Mouse (Mus musculus) G1E (cell line): Measurements from ENCODE around the gene Ankzf1. TPM values are rescaled to one million over a fixed set of nuclear protein-coding genes. Genes with fewer than 3 reads are reported as not detected.

Source experiments
- ATAC-seq: 2 replicates; pipeline ENCODE4 v1.8.0; 2016; ENCODE audit warnings: mild to moderate bottlenecking; ENCODE audit not compliant: insufficient number of reproducible peaks, poor library complexity, low FRiP score, severe bottlenecking; ENCODE audit errors: extremely low read depth
- DNase-seq: peaks from one replicate; pipeline ENCODE4 v3.0.0; 2012; ENCODE audit warnings: low spot score
- H3K27me3 ChIP-seq: 2 replicates; pipeline ENCODE4 v1.6.1; 2012; ENCODE audit warnings: mild to moderate bottlenecking, low read length, inconsistent platforms; ENCODE audit not compliant: insufficient read depth
- H3K36me3 ChIP-seq: replicated peaks from 2 replicates; pipeline ENCODE3; 2012; ENCODE audit warnings: mild to moderate bottlenecking, inconsistent platforms
- H3K4me1 ChIP-seq: 2 replicates; pipeline ENCODE4 v1.6.1; 2012; ENCODE audit warnings: low read depth, low read length, inconsistent platforms, mixed read lengths; ENCODE audit not compliant: insufficient read depth
- H3K4me3 ChIP-seq: 2 replicates; pipeline ENCODE4 v1.5.1; 2012; ENCODE audit warnings: low read depth, mild to moderate bottlenecking, inconsistent platforms, low read length, moderate library complexity, mixed read lengths
- H3K9me3 ChIP-seq: replicated peaks from 2 replicates; pipeline ENCODE4 v1.6.1; 2012; ENCODE audit warnings: inconsistent platforms
- CTCF ChIP-seq: IDR thresholded peaks from 2 replicates; pipeline ENCODE4 v1.5.1; 2012; ENCODE audit warnings: low read depth, low read length, inconsistent platforms, mixed read lengths
- GATA1 ChIP-seq: IDR thresholded peaks from 2 replicates; pipeline ENCODE4 v1.6.1; 2012; ENCODE audit warnings: borderline replicate concordance, low read length, inconsistent platforms, mixed read lengths
- GATA2 ChIP-seq: IDR thresholded peaks from 2 replicates; pipeline ENCODE4 v1.6.1; 2012; ENCODE audit warnings: low read depth, low read length, inconsistent platforms, borderline replicate concordance
- POLR2AphosphoS5 ChIP-seq: IDR thresholded peaks from 2 replicates; pipeline ENCODE4 v1.6.1; 2012; ENCODE audit warnings: low read depth, low read length, inconsistent platforms; ENCODE audit not compliant: insufficient replicate concordance
- TAL1 ChIP-seq: conservative IDR thresholded peaks from 2 replicates; pipeline ENCODE4 v1.6.1; 2012; ENCODE audit warnings: low read depth, low read length, inconsistent platforms, mixed read lengths
- polyA plus RNA-seq: library from polyadenylated mRNA; stranded (reverse); fragments of >175 nt; gene quantifications from 2 replicates; pipeline ENCODE4 v1.2.3, GENCODE M21; 2012
- total RNA-seq, 2 experiments: library from RNA; stranded (forward) in 1 of 2; stranded (reverse) in 1 of 2; fragments of 200-1000 nt in 1 of 2; fragments of >200 nt in 1 of 2; fragmentation: Nextera tagmentation in 1 of 2; gene quantifications; 2 replicates each; pipeline ENCODE4 v1.2.3; 2014 to 2017

Gene Ankzf1
- total and polyA plus RNA-seq, 3 experiments = 22.9 to 57.4 (median 50.4) TPM

DNA sequence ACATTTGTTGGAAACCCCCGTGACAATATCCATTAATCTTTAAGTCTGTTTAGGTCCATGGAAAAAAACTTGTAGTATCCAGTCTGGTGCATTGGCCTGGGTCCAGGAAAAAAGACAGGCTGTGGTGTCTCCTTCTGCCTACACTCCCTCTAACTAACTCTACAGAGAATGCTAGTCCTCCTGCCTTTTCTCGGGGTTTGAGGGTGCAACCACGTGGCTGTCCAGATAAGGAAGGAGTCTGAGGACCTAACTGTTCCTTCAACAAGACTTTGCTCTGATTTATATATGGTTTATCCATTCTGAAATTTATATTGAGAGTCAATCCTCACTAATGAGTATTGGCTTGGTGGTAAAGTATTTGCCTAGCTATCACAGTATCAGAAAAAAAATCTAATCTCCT lies 36.1 kb upstream of the Ankzf1 start:
- Histone ChIP-seq H3K4me1 (peaks cover 55% of the 10 kb centered on the region), H3K36me3 (peaks cover 2% of the 10 kb centered on the region), H3K9me3 (no peaks in the 10 kb centered on the region), H3K27me3 (no peaks in the 10 kb centered on the region), H3K4me3 (no peak overlapping the region)
- TF ChIP-seq GATA1 (no peak), GATA2 (no peak), TAL1 (no peak), POLR2AphosphoS5 (no peak), CTCF (no peak)
- ATAC-seq (no peak), DNase-seq (no peak)

DNA sequence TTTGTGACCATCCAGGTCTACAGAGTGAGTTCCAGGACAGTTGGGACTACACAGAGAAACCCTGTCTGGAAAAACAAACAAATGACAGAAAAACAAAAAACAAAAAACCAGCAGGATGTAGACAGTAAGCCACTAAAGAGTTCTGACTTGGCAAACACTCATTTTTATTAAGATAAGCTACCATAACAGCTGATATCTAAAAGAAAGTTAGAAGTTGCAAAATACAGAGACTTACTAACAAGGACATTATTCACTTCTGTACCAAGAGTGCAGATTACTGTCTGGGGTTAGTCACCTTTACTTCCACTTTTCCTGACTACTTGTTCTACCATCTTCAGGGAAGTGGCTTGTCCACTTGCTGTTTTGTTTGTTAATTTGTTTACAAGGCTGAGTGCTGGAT lies 33.0 kb upstream of the Ankzf1 start:
- Histone ChIP-seq H3K36me3 (peaks cover 2% of the 10 kb centered on the region), H3K4me3 (no peak overlapping the region), H3K27me3 (no peaks in the 10 kb centered on the region), H3K9me3 (no peaks in the 10 kb centered on the region), H3K4me1 (peaks cover 63% of the 10 kb centered on the region)
- ATAC-seq (no peak), DNase-seq (no peak)
- TF ChIP-seq POLR2AphosphoS5 = no peak
- TF ChIP-seq CTCF = no peak
- TF ChIP-seq GATA2 = no peak
- TF ChIP-seq TAL1 = no peak
- TF ChIP-seq GATA1 = no peak

DNA sequence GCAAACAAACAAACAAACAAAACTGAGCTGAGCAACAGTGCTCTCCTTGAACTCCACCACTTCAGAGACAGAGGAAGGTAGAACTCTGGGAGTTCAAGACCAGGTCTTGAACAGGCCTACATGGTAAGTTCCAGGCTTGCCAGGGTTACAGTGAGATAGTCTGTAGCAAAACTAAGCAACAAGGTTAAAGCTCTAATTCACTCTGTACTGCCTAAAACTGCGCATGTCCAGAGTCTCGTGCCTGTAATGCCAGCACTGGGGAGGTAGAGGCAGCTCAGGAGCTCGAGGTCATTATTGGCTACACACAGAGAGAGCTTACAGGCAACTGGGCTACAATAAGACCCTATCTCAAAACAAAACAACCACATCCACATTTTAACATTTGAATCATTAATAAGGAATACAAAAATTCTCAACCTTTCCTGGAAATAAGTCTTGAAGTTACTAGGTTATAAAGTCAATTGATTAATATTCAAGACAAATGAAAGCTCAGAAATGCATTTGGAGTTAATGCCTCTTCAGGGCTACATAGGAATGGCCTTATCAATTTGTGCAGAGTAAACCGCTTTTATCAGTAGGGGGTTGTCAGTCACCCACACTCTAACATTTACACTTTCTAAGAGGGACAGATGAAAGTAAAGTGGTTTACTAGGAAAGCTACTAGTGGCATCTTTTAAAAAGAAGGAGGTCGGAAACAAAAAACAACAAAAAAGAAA lies 32.3 kb upstream of the Ankzf1 start:
- peak; percentile 77 for TF ChIP-seq TAL1
- no peak for TF ChIP-seq GATA1
- no peak for TF ChIP-seq POLR2AphosphoS5
- TF ChIP-seq GATA2 = no peak
- DNase-seq = peak; percentile 50
- peak; percentile 77 for ATAC-seq
- no peaks in the 10 kb centered on the region for H3K36me3 ChIP-seq
- H3K4me1 ChIP-seq = peaks cover 58% of the 10 kb centered on the region
- peak overlapping the region; percentile 34; the same call in 1 of the 2 replicates for H3K4me3 ChIP-seq
- no peaks in the 10 kb centered on the region for H3K9me3 ChIP-seq
- no peaks in the 10 kb centered on the region for H3K27me3 ChIP-seq

DNA sequence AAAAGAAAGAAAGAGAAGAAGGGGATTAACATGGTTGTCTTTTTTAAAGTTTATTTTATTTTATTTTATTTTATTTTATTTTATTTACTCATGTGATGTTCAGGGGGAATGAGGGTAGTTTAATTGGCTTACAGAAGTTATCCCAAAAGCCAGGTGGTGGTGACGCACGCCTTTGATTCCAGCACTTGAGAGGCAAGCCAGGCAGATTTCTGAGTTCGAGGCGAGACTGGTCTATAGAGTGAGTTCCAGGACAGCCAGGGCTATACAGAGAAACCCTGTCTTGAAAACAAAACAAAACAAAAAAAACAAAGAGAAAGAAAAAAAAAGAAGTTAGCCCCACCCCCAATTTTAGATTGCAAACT lies 31.7 kb upstream of the Ankzf1 start:
- H3K36me3 ChIP-seq = no peaks in the 10 kb centered on the region
- peaks cover 53% of the 10 kb centered on the region for H3K4me1 ChIP-seq
- TF ChIP-seq GATA1 (no peak), POLR2AphosphoS5 (no peak), GATA2 (no peak), CTCF (no peak), TAL1 (no peak)
- no peaks in the 10 kb centered on the region for H3K9me3 ChIP-seq
- H3K4me3 ChIP-seq = peak overlapping the region; percentile 59; the same call in 1 of the 2 replicates
- no peak for DNase-seq
- no peaks in the 10 kb centered on the region for H3K27me3 ChIP-seq
- no peak for ATAC-seq

DNA sequence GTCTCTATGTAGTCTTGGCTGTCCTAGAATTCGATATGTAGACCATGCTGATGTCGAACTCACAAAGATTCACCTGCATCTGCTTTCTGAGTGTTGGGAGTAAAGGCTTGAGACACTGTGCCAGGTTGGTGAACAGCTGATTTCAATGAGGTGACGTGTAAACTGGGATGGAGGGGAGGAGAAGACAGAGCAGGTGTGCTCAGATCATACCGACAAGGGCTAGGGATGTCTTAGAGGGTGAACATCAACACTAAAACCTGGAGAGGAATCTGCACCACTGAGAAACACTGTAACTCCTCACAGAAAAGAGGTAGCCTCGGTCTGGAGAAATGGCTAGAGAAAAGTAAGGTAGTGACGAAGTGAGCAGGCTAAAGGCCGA lies 23.9 kb upstream of the Ankzf1 start:
- TF ChIP-seq POLR2AphosphoS5 = no peak
- no peak for TF ChIP-seq CTCF
- TF ChIP-seq GATA1 = no peak
- TF ChIP-seq GATA2 = no peak
- TF ChIP-seq TAL1 = no peak
- ATAC-seq = no peak
- H3K9me3 ChIP-seq = no peaks in the 10 kb centered on the region
- H3K27me3 ChIP-seq = no peaks in the 10 kb centered on the region
- no peak for DNase-seq
- H3K4me1 ChIP-seq = peaks cover 50% of the 10 kb centered on the region
- H3K4me3 ChIP-seq = peak overlapping the region; percentile 74
- peaks cover 38% of the 10 kb centered on the region for H3K36me3 ChIP-seq

DNA sequence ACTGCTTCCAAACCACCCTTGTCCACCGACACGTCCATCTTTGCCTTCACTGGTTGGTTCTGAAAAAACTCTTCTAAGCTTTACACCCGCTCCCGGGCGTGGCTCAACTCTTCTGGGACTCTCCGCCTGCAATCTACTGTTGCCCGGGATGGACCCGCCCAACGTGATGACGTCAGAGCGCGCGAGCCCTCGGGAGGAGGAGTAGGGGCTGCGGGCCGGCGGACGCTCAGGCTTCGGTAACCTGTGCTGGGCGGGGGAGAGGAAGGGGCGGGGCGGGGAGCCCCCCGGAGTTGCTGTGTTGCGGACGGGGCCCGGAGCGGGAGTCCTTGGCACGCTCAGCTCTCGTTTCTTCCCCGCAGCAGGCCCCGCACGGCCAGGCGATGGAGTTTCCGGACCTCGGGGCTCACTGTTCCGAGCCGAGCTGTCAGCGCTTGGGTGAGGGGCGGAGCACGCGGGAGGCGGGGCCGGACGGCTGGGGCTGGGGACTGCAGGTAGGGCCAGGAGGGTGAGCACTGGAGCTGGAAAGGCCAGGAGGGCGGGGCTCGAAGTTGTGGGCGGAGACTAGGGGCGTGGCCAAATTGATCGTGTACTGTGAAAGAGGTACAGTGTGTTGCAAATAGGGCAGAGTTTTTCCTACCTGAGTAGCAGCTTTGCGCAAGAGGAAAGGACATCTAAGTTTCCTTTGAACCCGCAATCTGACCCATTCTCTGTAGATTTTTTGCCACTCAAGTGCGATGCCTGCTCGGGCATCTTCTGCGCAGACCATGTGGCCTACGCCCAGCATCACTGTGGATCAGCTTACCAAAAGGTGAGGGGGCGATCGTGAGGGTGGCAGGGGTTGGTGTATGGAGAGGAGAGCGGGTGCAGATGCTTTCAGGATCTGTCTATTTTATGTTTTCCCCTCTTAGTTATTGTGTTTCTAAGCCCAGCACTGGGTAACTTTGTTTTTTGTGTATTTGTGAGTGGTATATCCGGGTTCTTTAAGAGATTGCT lies 23.2 kb upstream of the Ankzf1 start, which contains the start of gene Zfand2b:
TSS of gene Zfand2b (plus strand) at position 175 of the 993 bp plus-strand sequence.
- Histone ChIP-seq H3K4me3 (peak within 1 kb of the TSS; percentile 74), H3K27me3 (no peaks in the 10 kb centered on the region), H3K4me1 (peaks cover 50% of the 10 kb centered on the region), H3K36me3 (peaks cover 45% of the 10 kb centered on the region), H3K9me3 (no peaks in the 10 kb centered on the region)
- ATAC-seq (peak; percentile 92), DNase-seq (peak; percentile 97)
- no peak for TF ChIP-seq POLR2AphosphoS5
- TF ChIP-seq GATA2 = no peak
- TF ChIP-seq GATA1 = no peak
